In the genomic region with DNA sequence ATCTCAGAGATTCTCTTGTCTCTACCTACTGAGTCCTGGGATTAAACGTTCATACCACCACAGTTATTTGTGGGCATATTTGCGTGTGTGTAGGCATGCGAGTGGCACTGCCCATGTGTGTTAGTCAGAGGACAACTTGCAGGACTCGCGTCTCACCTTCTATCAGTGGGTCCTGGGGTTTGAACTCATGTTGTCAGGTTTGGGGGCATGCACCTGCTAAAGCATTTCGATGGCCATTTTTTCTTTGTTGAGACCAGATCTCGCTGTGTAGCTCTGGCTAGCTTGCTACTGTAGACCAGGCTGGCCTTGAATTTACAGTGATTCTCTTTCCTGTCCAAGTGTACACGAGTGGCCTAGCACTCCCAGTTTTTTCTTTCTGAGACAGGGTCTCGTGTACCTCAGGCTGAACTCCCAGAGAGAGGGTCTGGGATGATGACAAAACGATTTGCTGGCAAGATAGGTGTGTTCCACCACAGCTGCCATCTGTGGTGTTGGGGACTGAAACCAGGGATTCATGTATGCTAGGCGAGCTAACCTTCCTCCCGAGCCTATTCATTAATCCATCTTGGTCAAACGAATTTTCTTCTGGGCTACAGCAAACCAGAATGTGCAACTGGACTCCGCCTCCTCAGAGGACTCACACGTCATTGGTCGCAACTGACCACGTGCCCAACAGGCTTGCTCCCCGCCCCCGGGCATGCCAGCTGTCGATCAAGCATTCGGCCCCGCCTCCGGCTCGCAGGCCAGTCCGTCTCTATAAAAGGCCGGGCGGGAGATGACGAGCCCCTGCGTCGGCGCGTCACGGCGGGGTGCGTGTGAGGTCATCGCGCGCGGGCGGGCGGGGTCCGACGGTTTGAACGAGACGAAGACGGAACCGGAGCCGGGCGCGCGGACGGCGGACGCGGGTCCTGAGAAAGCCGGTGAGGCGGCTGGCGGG, we compare ENCODE assay signal across 1 mouse cellular context.
TF ChIP-seq lines count a peak whose summit lies in the region.

A gene (plus strand): TSS at position 775 of the 937 bp plus-strand sequence.

TF ChIP-seq in CH12.LX, 34 proteins besides CTCF, POLR2A, EP300 and RAD21 (continued from another document):
- TF ChIP-seq HCFC1 (IDR thresholded peaks at IDR 0.05; ENCODE audit: low read depth, low read length) (peak; percentile 58; the same call in 1 of the 2 replicates), USF2 (conservative IDR thresholded peaks at IDR 0.05; ENCODE audit: low read depth, low read length) (peak; percentile 99), BHLHE40 (IDR thresholded peaks at IDR 0.05; ENCODE audit: low read depth, low read length) (no peak; the same call in 1 of the 2 replicates), ZMIZ1 (IDR thresholded peaks at IDR 0.05; ENCODE audit: low read depth, low read length) (peak; percentile 71), KAT2A (IDR thresholded peaks at IDR 0.05; ENCODE audit: insufficient replicate concordance, low read length) (no peak), RCOR1 (conservative IDR thresholded peaks at IDR 0.05; ENCODE audit: low read depth, low read length) (no peak), ZKSCAN1 (IDR thresholded peaks at IDR 0.05; ENCODE audit: borderline replicate concordance, low read depth, low read length) (no peak), MAX (IDR thresholded peaks at IDR 0.05; ENCODE audit: low read length) (peak; percentile 99), USF1 (IDR thresholded peaks at IDR 0.05; ENCODE audit: low read depth, low read length) (peak; percentile 100), CHD1 (IDR thresholded peaks at IDR 0.05; ENCODE audit: low read depth, low read length) (no peak), SMC3 (IDR thresholded peaks at IDR 0.05; ENCODE audit: low read depth, low read length) (no peak), MYC (IDR thresholded peaks at IDR 0.05; ENCODE audit: low read depth, low read length) (no peak), CHD2 (IDR thresholded peaks at IDR 0.05; ENCODE audit: low read length) (no peak), NELFE (IDR thresholded peaks at IDR 0.05; ENCODE audit: low read depth, low read length) (peak; percentile 79)
TF ChIP-seq in CH12.LX: peak in this region for 9.
